Mouse (Mus musculus) embryonic fibroblast, embryonic 13.5 days (primary cell): Measurements from ENCODE around the gene Creg1.

Experiments
- CTCF ChIP-seq: IDR thresholded peaks from 2 replicates; pipeline ENCODE4 v1.5.1; 2011; ENCODE audit warnings: mild to moderate bottlenecking, control low read depth, low read length, moderate library complexity, borderline replicate concordance; ENCODE audit not compliant: insufficient read depth
- POLR2A ChIP-seq: IDR thresholded peaks from 2 replicates; pipeline ENCODE4 v1.6.1; 2011; ENCODE audit warnings: low read depth, mild to moderate bottlenecking, control low read depth, low read length, moderate library complexity

DNA sequence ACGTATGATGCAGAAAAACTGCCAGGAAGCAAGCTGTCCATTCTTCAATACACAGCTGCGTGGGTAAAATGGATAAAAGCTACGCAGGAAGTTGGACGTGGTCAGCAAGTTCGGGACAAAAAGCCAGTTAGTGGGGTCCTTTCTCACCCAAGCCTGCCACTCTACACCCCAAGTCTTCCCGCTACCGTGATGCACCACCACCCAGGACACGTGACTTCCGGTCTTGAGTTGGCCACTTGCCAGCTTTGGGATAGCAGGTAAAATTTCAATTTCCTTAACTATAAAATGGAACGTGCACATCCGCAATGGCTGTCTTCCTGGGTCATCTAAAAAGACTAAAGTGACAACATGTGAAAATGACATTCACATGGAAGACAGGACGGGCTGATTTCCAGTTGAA lies 18.4 kb downstream of the Creg1 start:
- TF ChIP-seq CTCF (no peak), POLR2A (no peak)
